Mouse (Mus musculus) kidney, embryonic 16.5 days (tissue): Measurements from ENCODE around the gene Mapk1ip1. TPM values are rescaled to one million over a fixed set of nuclear protein-coding genes. Genes with fewer than 3 reads are reported as not detected.
A peak's percentile ranks its signal among the peaks of the same experiment; 100 is the strongest.

ENCODE experiments used
- ATAC-seq: fragments of 200-750 bp; cut with Nextera tagmentation; 2 replicates; pipeline ENCODE4 v1.8.0; 2017; ENCODE audit warnings: moderate TSS enrichment; ENCODE audit not compliant: low FRiP score, low TSS enrichment
- H3K27ac ChIP-seq: fragments of 300-500 bp; sonication (generic); 2 replicates; pipeline ENCODE4 v1.5.1; 2014; ENCODE audit warnings: low read length
- H3K27me3 ChIP-seq: fragments of 300-500 bp; sonication (generic); 2 replicates; pipeline ENCODE4 v1.6.1; 2014; ENCODE audit warnings: low read length, control low read depth, mixed read lengths; ENCODE audit not compliant: insufficient read depth
- H3K36me3 ChIP-seq: fragments of 300-500 bp; sonication (generic); 2 replicates; pipeline ENCODE4 v1.6.1; 2014; ENCODE audit warnings: low read length, control low read depth, mixed read lengths; ENCODE audit not compliant: insufficient read depth
- H3K4me1 ChIP-seq: fragments of 300-500 bp; sonication (generic); 2 replicates; pipeline ENCODE4 v1.6.1; 2014; ENCODE audit warnings: low read length, control low read depth, mixed read lengths; ENCODE audit not compliant: insufficient read depth
- H3K4me2 ChIP-seq: fragments of 300-500 bp; sonication (generic); replicated peaks from 2 replicates; pipeline ENCODE4 v1.6.1; 2014; ENCODE audit warnings: low read depth, low read length
- H3K4me3 ChIP-seq: fragments of 300-500 bp; sonication (generic); 2 replicates; pipeline ENCODE4 v1.5.1; 2014; ENCODE audit warnings: mild to moderate bottlenecking, low read length
- H3K9ac ChIP-seq: fragments of 300-500 bp; sonication (generic); replicated peaks from 2 replicates; pipeline ENCODE4 v1.6.1; 2014; ENCODE audit warnings: low read length
- H3K9me3 ChIP-seq: fragments of 300-500 bp; sonication (generic); 2 replicates; pipeline ENCODE4 v1.6.1; 2016; ENCODE audit warnings: low read length, control low read depth
- WGBS: fragments of 180-500 bp; shearing (Covaris S2); extraction: QIAGEN DNeasy Blood & Tissue Kit; methylation state at CpG from one replicate; pipeline ENCODE4 v1.1.7; 2014; 5-methylcytosine and 5-hydroxymethylcytosine counted together
- polyA plus RNA-seq: library from polyadenylated mRNA; unstranded; fragments of >200 nt; fragmentation: Nextera tagmentation; extraction: Ambion mirVana; gene quantifications from 2 replicates; pipeline ENCODE4 v1.2.1, GENCODE M21; 2015

Mapk1ip1 gene
- 16.9 and 18.9 TPM in 2 replicates for polyA plus RNA-seq

- Histone ChIP-seq H3K9me3 (no peaks in the 10 kb centered on the region), H3K4me3 (peak within 1 kb of the TSS; percentile 84), H3K36me3 (0 out of 2 replicates have a peak, but pooled peaks cover 3% of the 10 kb centered on the region), H3K4me1 (peaks cover 27% of the 10 kb centered on the region), H3K27ac (peak within 1 kb of the TSS; percentile 97), H3K9ac (peak within 1 kb of the TSS; percentile 91), H3K4me2 (peak within 1 kb of the TSS; percentile 93), H3K27me3 (no peaks in the 10 kb centered on the region)
- ATAC-seq = peak; percentile 96
- under 1% methylated on average over 51 of the region's 51 CpGs for WGBS
Observed at GRCm38 (mm10) chr7:138845544-138846391, at the start of gene Mapk1ip1, which contains the start of gene Ppp2r2d. Gene Mapk1ip1 (minus strand): TSS chr7:138846273. Gene Ppp2r2d (plus strand): TSS chr7:138846079.

GRCm38 (mm10) chr7:138885365-138886289, 39.6 kb upstream of the Mapk1ip1 start:
- H3K27me3 ChIP-seq = no peaks in the 10 kb centered on the region
- WGBS = 82% methylated on average over 13 of the region's 13 CpGs
- ATAC-seq = no peak; the same call in 1 of the 2 replicates

GRCm38 (mm10) chr7:138883724-138884123, 37.7 kb upstream of the Mapk1ip1 start:
- WGBS = 94% methylated on average over 3 of the region's 3 CpGs
- Histone ChIP-seq H3K9ac (no peak overlapping the region), H3K4me2 (no peak overlapping the region), H3K9me3 (no peaks in the 10 kb centered on the region), H3K27ac (no peak overlapping the region), H3K27me3 (no peaks in the 10 kb centered on the region), H3K36me3 (peaks cover 45% of the 10 kb centered on the region), H3K4me1 (no peaks in the 10 kb centered on the region), H3K4me3 (no peak overlapping the region)
- ATAC-seq = no peak

More at GRCm38 (mm10) chr7:138885365-138886289, 39.6 kb upstream of the Mapk1ip1 start:
- no peak overlapping the region for H3K4me3 ChIP-seq
- H3K4me1 ChIP-seq = no peaks in the 10 kb centered on the region
- no peak overlapping the region for H3K4me2 ChIP-seq
- peaks cover 27% of the 10 kb centered on the region for H3K36me3 ChIP-seq
- H3K9ac ChIP-seq = no peak overlapping the region
- no peaks in the 10 kb centered on the region for H3K9me3 ChIP-seq
- H3K27ac ChIP-seq = no peak overlapping the region

GRCm38 (mm10) chr7:138875031-138875430, 29.0 kb upstream of the Mapk1ip1 start:
- 73% methylated on average over 3 of the region's 3 CpGs for WGBS

GRCm38 (mm10) chr7:138872956-138873355, 26.9 kb upstream of the Mapk1ip1 start:
- no peaks in the 10 kb centered on the region for H3K27me3 ChIP-seq
- H3K27ac ChIP-seq = no peak overlapping the region
- no peaks in the 10 kb centered on the region for H3K9me3 ChIP-seq
- H3K4me3 ChIP-seq = no peak overlapping the region
- H3K4me1 ChIP-seq = no peaks in the 10 kb centered on the region
- H3K4me2 ChIP-seq = no peak overlapping the region
- no peak for ATAC-seq
- peaks cover 63% of the 10 kb centered on the region for H3K36me3 ChIP-seq
- no peak overlapping the region for H3K9ac ChIP-seq
- WGBS = 83% methylated on average over 3 of the region's 3 CpGs

More at GRCm38 (mm10) chr7:138875031-138875430, 29.0 kb upstream of the Mapk1ip1 start:
- H3K36me3 ChIP-seq = peaks cover 67% of the 10 kb centered on the region
- no peak overlapping the region for H3K27ac ChIP-seq
- H3K9ac ChIP-seq = no peak overlapping the region
- ATAC-seq = no peak
- no peaks in the 10 kb centered on the region for H3K9me3 ChIP-seq
- H3K27me3 ChIP-seq = no peaks in the 10 kb centered on the region
- H3K4me2 ChIP-seq = no peak overlapping the region
- H3K4me3 ChIP-seq = no peak overlapping the region
- no peaks in the 10 kb centered on the region for H3K4me1 ChIP-seq

- Histone ChIP-seq H3K4me2 (no peak overlapping the region), H3K4me1 (no peaks in the 10 kb centered on the region), H3K9ac (no peak overlapping the region), H3K4me3 (no peak overlapping the region), H3K9me3 (no peaks in the 10 kb centered on the region), H3K27me3 (no peaks in the 10 kb centered on the region), H3K36me3 (peaks cover 25% of the 10 kb centered on the region), H3K27ac (no peak overlapping the region)
- 91% methylated on average over 4 of the region's 4 CpGs for WGBS
- no peak for ATAC-seq
Observed at GRCm38 (mm10) chr7:138868316-138868715, 22.2 kb upstream of the Mapk1ip1 start.

GRCm38 (mm10) chr7:138867286-138867685, 21.2 kb upstream of the Mapk1ip1 start:
- no peak for ATAC-seq
- WGBS = 80% methylated on average over 6 of the region's 6 CpGs
- Histone ChIP-seq H3K36me3 (peaks cover 23% of the 10 kb centered on the region), H3K9me3 (no peaks in the 10 kb centered on the region), H3K4me3 (no peak overlapping the region), H3K4me2 (no peak overlapping the region), H3K27ac (no peak overlapping the region), H3K9ac (no peak overlapping the region), H3K4me1 (no peaks in the 10 kb centered on the region), H3K27me3 (no peaks in the 10 kb centered on the region)

- Histone ChIP-seq H3K4me2 (no peak overlapping the region), H3K27ac (no peak overlapping the region), H3K4me1 (no peaks in the 10 kb centered on the region), H3K36me3 (peaks cover 15% of the 10 kb centered on the region), H3K27me3 (no peaks in the 10 kb centered on the region), H3K9ac (no peak overlapping the region), H3K4me3 (no peak overlapping the region), H3K9me3 (no peaks in the 10 kb centered on the region)
- no peak for ATAC-seq
- 91% methylated on average over 1 of the region's 1 CpGs for WGBS
Observed at GRCm38 (mm10) chr7:138864776-138865175, 18.7 kb upstream of the Mapk1ip1 start.

- Histone ChIP-seq H3K4me2 (no peak overlapping the region), H3K27ac (no peak overlapping the region), H3K9ac (no peak overlapping the region), H3K4me1 (no peaks in the 10 kb centered on the region), H3K4me3 (no peak overlapping the region), H3K9me3 (no peaks in the 10 kb centered on the region), H3K27me3 (no peaks in the 10 kb centered on the region), H3K36me3 (peaks cover 10% of the 10 kb centered on the region)
- no peak for ATAC-seq
- 65% methylated on average over 3 of the region's 3 CpGs for WGBS
Observed at GRCm38 (mm10) chr7:138863950-138864572, 18.0 kb upstream of the Mapk1ip1 start.
